Mouse (Mus musculus) heart, embryonic 14.5 days (tissue): ENCODE measurements around the gene Hist1h3d. TPM values are rescaled to one million over a fixed set of nuclear protein-coding genes. Genes with fewer than 3 reads are reported as not detected.
"Not testable (repeated sequence)": the region's sequence is repeated elsewhere in the genome, so short reads cannot be mapped to it uniquely, and the experiment has no call there.

Experiments used
- ATAC-seq: fragments of 200-750 bp; cut with Nextera tagmentation; 2 replicates; pipeline ENCODE4 v1.8.0; 2017; ENCODE audit warnings: low read depth, moderate TSS enrichment; ENCODE audit not compliant: insufficient number of reproducible peaks, insufficient read depth, low FRiP score
- H3K27ac ChIP-seq, 2 experiments: fragments of 200-500 bp in 1 of 2; fragments of 300-500 bp in 1 of 2; sonication (generic) in 1 of 2; replicated peaks in 1 of 2; 2 replicates each; pipeline ENCODE4 v1.5.1; 2012 to 2014; ENCODE audit warnings: low read depth in 2 of 2, low read length in 2 of 2, control low read depth in 1 of 2, mild to moderate bottlenecking in 1 of 2, mixed read lengths in 1 of 2; ENCODE audit not compliant: control insufficient read depth in 1 of 2, insufficient read depth in 1 of 2
- H3K27me3 ChIP-seq: fragments of 300-500 bp; sonication (generic); 2 replicates; pipeline ENCODE4 v1.6.1; 2014; ENCODE audit warnings: mild to moderate bottlenecking, low read length, control low read depth; ENCODE audit not compliant: control insufficient read depth, insufficient read depth
- H3K36me3 ChIP-seq: fragments of 300-500 bp; sonication (generic); 2 replicates; pipeline ENCODE4 v1.6.1; 2014; ENCODE audit warnings: mild to moderate bottlenecking, control low read depth, low read length, mixed read lengths; ENCODE audit not compliant: control insufficient read depth, insufficient read depth
- H3K4me1 ChIP-seq, 2 experiments: fragments of 200-500 bp in 1 of 2; fragments of 300-500 bp in 1 of 2; sonication (generic) in 1 of 2; 2 replicates each; pipeline ENCODE4 v1.6.1; 2012 to 2014; ENCODE audit warnings: low read length in 2 of 2, control low read depth in 1 of 2, mixed read lengths in 1 of 2; ENCODE audit not compliant: control insufficient read depth in 2 of 2, insufficient read depth in 2 of 2
- H3K4me2 ChIP-seq: fragments of 300-500 bp; sonication (generic); 2 replicates; pipeline ENCODE4 v1.6.1; 2014; ENCODE audit warnings: mild to moderate bottlenecking, low read length
- H3K4me3 ChIP-seq, 2 experiments: fragments of 200-500 bp in 1 of 2; fragments of 300-500 bp in 1 of 2; sonication (generic) in 1 of 2; 2 replicates each; pipeline ENCODE4 v1.5.1; 2012 to 2014; ENCODE audit warnings: low read length in 2 of 2, mild to moderate bottlenecking in 2 of 2, control low read depth in 1 of 2, low read depth in 1 of 2, moderate library complexity in 1 of 2; ENCODE audit not compliant: control insufficient read depth in 1 of 2, insufficient read depth in 1 of 2
- H3K9ac ChIP-seq: fragments of 300-500 bp; sonication (generic); 2 replicates; pipeline ENCODE4 v1.6.1; 2014; ENCODE audit warnings: mild to moderate bottlenecking, low read length
- H3K9me3 ChIP-seq: fragments of 300-500 bp; sonication (generic); 2 replicates; pipeline ENCODE4 v1.6.1; 2016; ENCODE audit warnings: low read length, control low read depth; ENCODE audit not compliant: control insufficient read depth
- WGBS: fragments of 180-500 bp; shearing (Covaris S2); extraction: QIAGEN DNeasy Blood & Tissue Kit; methylation state at CpG from one replicate; pipeline ENCODE4 v1.1.7; 2014; 5-methylcytosine and 5-hydroxymethylcytosine counted together
- polyA plus RNA-seq: library from polyadenylated mRNA; unstranded; fragments of >200 nt; fragmentation: Nextera tagmentation; extraction: Ambion mirVana; gene quantifications from 2 replicates; pipeline ENCODE4 v1.2.1, GENCODE M21; 2014

Gene Hist1h3d
- polyA plus RNA-seq, 1 experiment from 2014 or later: 3.7 TPM

DNA sequence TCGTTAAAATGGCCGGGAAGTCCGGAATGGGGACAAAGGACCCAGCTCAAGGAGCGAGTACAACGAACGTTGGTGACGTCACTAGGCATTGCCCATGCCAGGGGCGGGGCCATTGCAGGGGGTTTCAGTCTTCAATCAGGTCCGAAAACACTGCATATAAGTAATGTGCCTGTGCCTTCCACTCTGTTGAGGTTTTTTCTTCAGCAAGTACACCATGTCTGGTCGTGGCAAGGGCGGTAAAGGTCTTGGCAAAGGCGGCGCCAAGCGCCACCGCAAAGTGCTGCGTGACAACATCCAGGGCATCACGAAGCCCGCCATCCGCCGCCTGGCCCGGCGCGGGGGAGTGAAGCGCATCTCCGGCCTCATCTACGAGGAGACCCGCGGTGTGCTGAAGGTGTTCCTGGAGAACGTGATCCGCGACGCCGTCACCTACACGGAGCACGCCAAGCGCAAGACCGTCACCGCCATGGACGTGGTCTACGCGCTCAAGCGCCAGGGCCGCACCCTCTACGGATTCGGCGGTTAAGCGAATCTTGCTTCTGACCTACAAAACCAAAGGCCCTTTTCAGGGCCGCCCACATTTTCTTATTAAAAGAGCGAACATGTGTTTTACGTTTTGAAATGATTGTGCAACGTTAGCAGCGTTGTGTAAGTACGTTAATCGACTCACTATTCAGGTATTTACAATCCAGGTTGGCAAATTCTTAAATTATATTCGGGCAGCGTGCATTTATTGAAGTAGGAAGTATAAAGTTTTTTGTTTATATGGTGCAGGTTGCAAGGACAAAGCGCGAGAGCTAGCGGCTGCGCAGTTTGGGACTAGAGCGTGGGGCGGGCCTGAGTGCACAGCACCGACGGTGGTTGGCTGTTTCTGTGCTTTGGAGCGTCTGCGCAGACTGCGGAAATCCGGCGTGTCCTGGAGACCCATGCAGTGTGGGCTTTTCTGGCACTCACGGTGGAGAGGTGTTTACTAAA is 44.4 kb upstream of the Hist1h3d start, which contains the start of gene Hist1h4h:
TSS of gene Hist1h4h (plus strand) at position 150 of the 975 bp plus-strand sequence.
- H3K36me3 ChIP-seq: no peaks in the 10 kb centered on the region
- no peaks in the 10 kb centered on the region for H3K9me3 ChIP-seq
- H3K27ac ChIP-seq: peak within 1 kb of the TSS; percentile 95 to 100
- H3K4me2 ChIP-seq: peak within 1 kb of the TSS; percentile 71
- peak within 1 kb of the TSS; percentile 49 to 67 for H3K4me3 ChIP-seq
- peaks cover 8 to 32% of the 10 kb centered on the region in 2 experiments for H3K4me1 ChIP-seq
- H3K9ac ChIP-seq: peak within 1 kb of the TSS; percentile 95
- no peaks in the 10 kb centered on the region for H3K27me3 ChIP-seq
- ATAC-seq: peak; percentile 81
- under 1% methylated on average over 50 of the region's 70 CpGs for WGBS

GRCm38 (mm10) chr13:23532262-23533075 is 43.1 kb upstream of the Hist1h3d start:
- H3K4me2 ChIP-seq: peak overlapping the region; percentile 71
- no peaks in the 10 kb centered on the region for H3K9me3 ChIP-seq
- no peak for ATAC-seq
- peaks cover 8 to 36% of the 10 kb centered on the region in 2 experiments for H3K4me1 ChIP-seq
- WGBS: 24% methylated on average over 9 of the region's 9 CpGs
- H3K9ac ChIP-seq: peak overlapping the region; percentile 71
- H3K4me3 ChIP-seq: peak overlapping the region; percentile 21 to 67; a peak in 3 of 4 replicates
- peak overlapping the region; percentile 61 to 95 for H3K27ac ChIP-seq
- no peaks in the 10 kb centered on the region for H3K27me3 ChIP-seq
- no peaks in the 10 kb centered on the region for H3K36me3 ChIP-seq

DNA sequence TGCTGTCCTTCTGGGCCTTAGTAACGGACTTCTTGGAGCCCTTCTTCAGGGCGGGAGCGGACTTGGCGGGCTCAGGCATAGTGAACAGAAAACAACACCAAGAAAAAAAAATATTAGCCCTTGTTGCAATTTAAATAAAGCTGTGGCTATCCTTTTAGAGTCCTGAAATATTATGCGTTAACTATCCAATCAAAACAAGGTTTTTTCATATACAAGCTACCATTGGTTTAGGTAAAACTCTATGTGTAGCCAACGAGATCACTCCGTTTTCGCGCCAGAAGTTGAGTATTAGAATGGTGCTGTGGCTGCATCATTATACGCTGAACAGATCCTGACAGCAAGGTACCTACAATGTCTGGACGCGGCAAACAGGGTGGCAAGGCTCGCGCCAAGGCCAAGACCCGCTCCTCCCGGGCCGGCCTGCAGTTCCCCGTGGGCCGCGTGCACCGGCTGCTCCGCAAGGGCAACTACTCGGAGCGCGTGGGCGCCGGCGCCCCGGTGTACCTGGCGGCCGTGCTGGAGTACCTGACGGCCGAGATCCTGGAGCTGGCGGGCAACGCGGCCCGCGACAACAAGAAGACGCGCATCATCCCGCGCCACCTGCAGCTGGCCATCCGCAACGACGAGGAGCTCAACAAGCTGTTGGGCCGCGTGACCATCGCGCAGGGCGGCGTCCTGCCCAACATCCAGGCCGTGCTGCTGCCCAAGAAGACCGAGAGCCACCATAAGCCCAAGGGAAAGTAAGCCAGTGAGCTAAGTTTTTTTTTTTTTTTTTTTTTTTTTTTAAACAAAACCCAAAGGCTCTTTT is 41.8 kb upstream of the Hist1h3d start, which contains the start of gene Hist1h2af:
TSS of gene Hist1h2af (plus strand) at position 347 of the 808 bp plus-strand sequence.
- H3K27me3 ChIP-seq, H3K9me3 ChIP-seq, H3K36me3 ChIP-seq, ATAC-seq: not testable (repeated sequence)
- peaks cover 8 to 35% of the 10 kb centered on the region in 2 experiments for H3K4me1 ChIP-seq
- H3K4me2 ChIP-seq: peak within 1 kb of the TSS; percentile 71
- peak within 1 kb of the TSS; percentile 89 to 95 for H3K27ac ChIP-seq
- WGBS: under 1% methylated on average over 23 of the region's 53 CpGs
- H3K9ac ChIP-seq: peak within 1 kb of the TSS; percentile 71
- H3K4me3 ChIP-seq: peak within 1 kb of the TSS; percentile 36 to 48

GRCm38 (mm10) chr13:23534368-23535131 is 41.0 kb upstream of the Hist1h3d start:
- H3K27ac ChIP-seq: peak overlapping the region; percentile 68 to 95
- H3K27me3 ChIP-seq: no peaks in the 10 kb centered on the region
- WGBS: 1% methylated on average over 15 of the region's 15 CpGs
- no peaks in the 10 kb centered on the region for H3K36me3 ChIP-seq
- peak overlapping the region; percentile 71 for H3K9ac ChIP-seq
- no peaks in the 10 kb centered on the region for H3K9me3 ChIP-seq
- peak overlapping the region; percentile 24 to 48; a peak in 3 of 4 replicates for H3K4me3 ChIP-seq
- H3K4me2 ChIP-seq: peak overlapping the region; percentile 71
- H3K4me1 ChIP-seq: peaks cover 5 to 30% of the 10 kb centered on the region in 2 experiments
- no peak for ATAC-seq

GRCm38 (mm10) chr13:23535137-23536075 is 40.2 kb upstream of the Hist1h3d start, which contains the start of gene Hist1h3g:
Gene Hist1h3g, plus strand, starts transcription at chr13:23535422.
- H3K27ac ChIP-seq: peak within 1 kb of the TSS; percentile 68 to 95
- not testable (repeated sequence) for H3K9me3 ChIP-seq, H3K27me3 ChIP-seq, H3K36me3 ChIP-seq
- under 1% methylated on average over 37 of the region's 62 CpGs for WGBS
- H3K9ac ChIP-seq: peak within 1 kb of the TSS; percentile 78
- peak; percentile 85 for ATAC-seq
- peaks cover 5 to 30% of the 10 kb centered on the region in 2 experiments for H3K4me1 ChIP-seq
- H3K4me3 ChIP-seq: peak within 1 kb of the TSS; percentile 48 to 51
- peak within 1 kb of the TSS; percentile 71 for H3K4me2 ChIP-seq
